Mouse (Mus musculus) left cerebral cortex, adult 2 months (tissue): ENCODE measurements around the gene Kcna6. TPM values are rescaled to one million over a fixed set of nuclear protein-coding genes. Genes with fewer than 3 reads are reported as not detected.

Experiments
- DNase-seq, 2 experiments: peaks; one replicate each; pipeline ENCODE4 v3.0.0; 2021 to 2022; ENCODE audit warnings: low spot score in 2 of 2, mixed read lengths in 1 of 2; ENCODE audit errors: extremely low spot score in 1 of 2
- H3K27ac ChIP-seq: fragments of 200-600 bp; 2 replicates; pipeline ENCODE4 v1.8.1; 2022
- H3K4me3 ChIP-seq: fragments of 200-600 bp; 2 replicates; pipeline ENCODE4 v1.8.1; 2022
- CTCF ChIP-seq: fragments of 200-600 bp; IDR thresholded peaks from 2 replicates; pipeline ENCODE4 v1.8.1; 2022; ENCODE audit warnings: antibody characterized with exemption, mild to moderate bottlenecking, moderate library complexity
- intact Hi-C: fragments of 180-260 bp; cut with DNase I; formaldehyde crosslinking; loops from one replicate; pipeline ENCODE4 v1.15.1; 2025
- total RNA-seq, 2 experiments: library from RNA; stranded (reverse); gene quantifications; 2 replicates each; pipeline ENCODE4 v1.2.3; 2021

Kcna6 gene
- total RNA-seq, 2 experiments from 2014 or later, result 56.3 to 65.4 TPM

DNA sequence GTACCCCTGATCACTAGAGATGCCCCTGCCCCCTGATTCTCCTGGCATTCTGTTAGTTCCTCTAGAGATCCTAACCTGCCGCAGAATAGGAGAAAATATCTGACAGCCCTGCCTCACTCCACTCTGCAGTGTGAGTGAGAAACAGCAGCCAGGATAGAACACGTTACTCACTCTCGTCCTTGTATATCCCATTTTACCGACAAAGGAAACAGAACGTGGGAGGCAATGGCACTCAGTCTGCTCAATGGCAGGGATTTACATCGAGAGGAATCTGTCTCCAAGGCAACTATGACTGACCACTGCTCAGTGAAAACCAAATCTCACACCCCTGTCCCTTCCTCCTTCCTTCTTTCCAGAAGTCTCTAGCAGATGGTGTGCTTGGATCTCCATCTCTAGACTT, 74.4 kb downstream of the Kcna6 start:
- no peak overlapping the region for H3K27ac ChIP-seq
- intact Hi-C loops, result no loop called here

DNA sequence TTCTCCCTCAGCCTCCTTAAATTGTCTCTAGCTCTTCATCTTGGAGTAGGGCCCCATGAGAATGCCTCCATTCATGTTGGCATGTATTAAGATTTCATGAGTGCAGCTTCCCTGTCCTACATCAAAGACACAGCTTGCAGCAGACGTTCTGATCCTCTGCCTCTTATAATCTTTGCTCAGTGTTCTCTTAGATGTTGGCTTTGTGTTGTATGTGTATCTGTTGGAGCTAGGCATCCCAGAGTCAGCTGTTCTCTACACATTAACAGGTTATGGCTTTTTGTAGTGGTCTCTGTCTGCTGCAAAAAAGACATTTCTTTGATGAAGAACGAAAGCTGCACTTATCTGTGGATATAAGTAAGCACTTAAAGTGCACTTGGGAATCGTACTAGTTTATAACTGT, 75.9 kb downstream of the Kcna6 start:
- no peak for DNase-seq
- Histone ChIP-seq H3K4me3 (no peak overlapping the region), H3K27ac (no peak overlapping the region)
- TF ChIP-seq CTCF, result no peak
- intact Hi-C loops, result no loop called here

More for the DNA sequence above, 74.4 kb downstream of the Kcna6 start:
- DNase-seq, result no peak
- TF ChIP-seq CTCF, result no peak
- no peak overlapping the region for H3K4me3 ChIP-seq

Other genes with a start within 250 kb of the Kcna6 start
- 1 to 10 TPM; 4.2 to 5.6 TPM for gene Kcna5, start 205.3 kb downstream of the Kcna6 start, total RNA-seq
- gene Kcna1, start 94.3 kb downstream of the Kcna6 start, total RNA-seq, result 100 to 1,000 TPM; 120 to 122 TPM
- gene Ndufa9, start 108.5 kb upstream of the Kcna6 start, total RNA-seq, result 100 to 1,000 TPM; 135 to 150 TPM
- gene Akap3, start 112.4 kb upstream of the Kcna6 start, total RNA-seq, result under 1 TPM; 0.18 to 0.35 TPM
- not detected for gene Dyrk4, start 181.2 kb upstream of the Kcna6 start, total RNA-seq
- 1 to 10 TPM; 3.2 to 3.3 TPM for gene Rad51ap1, start 198.9 kb upstream of the Kcna6 start, total RNA-seq
- gene D6Wsu163e, start 199.3 kb upstream of the Kcna6 start, total RNA-seq, result 10 to 100 TPM; 40.3 to 47.3 TPM